Mouse (Mus musculus) thymus, postnatal 10 days (tissue): ENCODE measurements around the gene Macrod2.

Source experiments
- DNase-seq, 2 experiments: peaks; one replicate each; pipeline ENCODE4 v3.0.0; 2021; ENCODE audit warnings: low spot score in 2 of 2

Macrod2 gene

DNA sequence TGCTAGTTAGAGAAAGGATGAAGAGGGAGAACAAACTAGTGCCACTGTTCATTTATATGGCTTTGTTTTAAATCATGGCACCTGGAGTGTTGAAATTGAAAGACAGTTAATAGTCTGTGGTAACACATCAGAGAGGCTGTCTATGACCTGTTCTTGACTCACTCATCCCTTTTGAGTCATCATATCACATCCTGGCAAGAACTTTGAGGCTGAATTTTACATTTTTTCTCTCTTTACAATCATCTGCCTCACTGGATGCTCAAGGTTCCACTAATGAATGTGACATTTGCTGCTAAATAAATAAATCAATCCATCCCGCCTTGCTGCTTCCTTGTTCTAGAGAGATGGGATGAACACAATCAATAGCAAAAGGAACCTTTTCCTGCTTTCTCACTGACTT lies 1068.8 kb downstream of the Macrod2 start:
- no peak for DNase-seq

GRCm38 (mm10) chr2:141472791-141473190 lies 1077.7 kb downstream of the Macrod2 start:
- DNase-seq: no peak

DNA sequence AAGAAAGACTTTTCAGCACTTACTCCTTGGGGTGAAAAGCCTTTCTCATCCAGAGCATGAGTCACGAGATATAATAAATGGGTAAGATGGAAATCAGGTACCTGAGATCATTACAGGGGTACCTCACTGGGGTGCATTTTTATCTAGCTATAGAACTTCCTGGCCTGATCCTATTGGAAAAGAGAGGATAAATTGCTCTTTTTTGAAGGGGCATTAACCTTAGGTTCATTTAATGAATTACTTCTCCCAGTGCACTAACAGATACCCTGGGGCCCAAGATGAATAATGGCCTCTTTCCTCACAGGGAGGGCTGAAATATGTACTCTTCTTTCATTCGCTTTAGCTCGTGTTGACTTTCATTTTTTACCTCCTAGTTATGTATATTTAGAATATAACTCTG lies 1082.5 kb downstream of the Macrod2 start:
- DNase-seq: no peak

DNA sequence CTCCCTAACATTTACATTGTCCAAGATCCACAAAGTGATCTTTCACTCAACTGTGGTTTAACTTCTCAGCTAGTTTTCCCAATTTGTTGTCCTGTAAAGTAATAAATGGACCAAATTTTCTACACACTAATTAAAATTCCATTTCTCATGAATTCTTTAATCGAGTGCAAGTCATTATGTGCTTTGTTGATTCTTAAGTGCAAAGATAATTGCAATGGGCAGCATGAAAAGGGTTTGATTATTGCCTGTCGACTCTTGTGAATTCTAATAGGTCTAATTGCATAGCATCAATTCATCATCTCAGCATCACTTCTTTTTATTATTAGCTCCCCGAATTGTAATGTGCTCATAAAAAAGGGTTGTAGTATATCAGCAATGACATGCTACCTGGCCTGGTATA lies 1095.4 kb downstream of the Macrod2 start:
- DNase-seq: no peak

DNA sequence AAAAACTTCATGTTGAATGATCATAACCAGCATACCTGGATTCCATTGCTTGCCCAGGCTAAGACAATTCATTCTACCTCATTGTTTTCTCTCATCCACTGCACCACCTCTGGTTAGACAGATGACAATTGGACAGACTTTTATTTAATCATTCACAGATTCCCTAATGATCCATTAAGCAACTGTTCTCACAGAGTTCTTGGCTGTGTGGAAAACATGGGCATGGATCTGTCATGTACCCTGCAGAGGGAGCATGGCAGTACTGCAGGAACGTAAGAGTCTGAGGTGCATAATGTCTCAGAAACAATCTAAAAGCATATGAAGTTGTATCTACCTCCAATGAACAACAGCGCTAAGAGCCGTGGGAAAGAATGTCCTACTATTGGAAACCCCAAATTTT lies 1110.3 kb downstream of the Macrod2 start:
- no peak for DNase-seq

GRCm38 (mm10) chr2:141507929-141508897 lies 1113.1 kb downstream of the Macrod2 start:
- DNase-seq: no peak

- no peak for DNase-seq
Measured at GRCm38 (mm10) chr2:141514976-141515375, 1119.9 kb downstream of the Macrod2 start.

DNA sequence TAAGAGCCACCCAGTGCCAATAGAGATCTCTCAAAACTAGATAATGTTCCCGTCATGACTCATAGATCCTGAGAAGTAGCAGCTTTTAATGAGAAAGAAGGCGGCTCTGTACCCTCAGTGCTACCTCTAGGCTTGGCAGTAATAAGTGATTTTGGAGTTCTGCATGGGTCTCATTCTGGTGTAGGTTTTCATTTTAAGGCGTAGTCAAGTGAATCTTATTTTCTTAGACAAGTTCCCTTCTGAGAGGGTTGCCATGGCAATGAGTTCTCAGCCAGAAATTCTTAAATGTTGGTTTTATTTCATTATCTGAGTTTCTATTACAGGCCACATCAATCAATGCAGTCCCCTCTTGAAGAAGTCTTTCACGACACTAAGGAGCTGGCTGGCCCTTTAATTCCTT lies 1127.0 kb downstream of the Macrod2 start:
- no peak for DNase-seq

DNA sequence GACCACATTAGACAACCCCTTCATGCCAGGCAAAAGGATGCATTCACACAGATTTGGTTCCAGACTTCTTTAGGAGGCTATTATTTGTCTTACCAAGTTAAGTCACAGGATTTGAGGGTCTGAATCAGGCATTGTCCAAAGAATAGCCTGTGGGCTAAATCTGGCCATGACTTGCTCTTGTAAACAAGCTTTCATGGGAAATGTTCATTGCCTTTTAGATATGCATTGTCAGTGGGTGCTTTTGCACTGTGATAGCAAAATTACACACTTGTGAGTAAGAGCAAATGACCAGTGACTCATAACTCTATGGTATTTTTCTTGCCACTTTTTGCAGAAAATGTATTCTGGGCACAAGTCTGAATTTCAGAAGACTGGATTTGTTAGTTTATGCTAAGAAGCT lies 1150.8 kb downstream of the Macrod2 start:
- DNase-seq: no peak

- no peak for DNase-seq
Measured at GRCm38 (mm10) chr2:141551701-141552100, 1156.6 kb downstream of the Macrod2 start.

DNA sequence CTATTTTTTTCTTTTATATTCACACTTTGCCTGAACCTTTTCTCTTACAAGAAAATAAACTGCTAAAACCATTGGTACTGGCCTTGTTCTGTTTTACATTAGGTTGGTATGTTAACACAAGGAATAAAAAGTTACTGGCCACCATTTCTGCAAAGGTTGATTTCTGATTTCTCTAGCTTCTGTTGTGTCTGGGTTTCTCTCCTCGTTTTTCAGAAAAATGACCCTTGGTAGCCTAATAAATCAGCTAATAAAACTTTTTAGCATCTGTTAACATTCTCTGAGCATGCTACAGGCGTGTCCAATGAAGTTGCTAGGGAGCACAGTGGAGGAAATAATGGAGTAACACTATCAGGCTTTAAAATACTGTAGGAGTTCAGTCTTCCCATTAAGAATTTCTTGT lies 1161.6 kb downstream of the Macrod2 start:
- DNase-seq: no peak

DNA sequence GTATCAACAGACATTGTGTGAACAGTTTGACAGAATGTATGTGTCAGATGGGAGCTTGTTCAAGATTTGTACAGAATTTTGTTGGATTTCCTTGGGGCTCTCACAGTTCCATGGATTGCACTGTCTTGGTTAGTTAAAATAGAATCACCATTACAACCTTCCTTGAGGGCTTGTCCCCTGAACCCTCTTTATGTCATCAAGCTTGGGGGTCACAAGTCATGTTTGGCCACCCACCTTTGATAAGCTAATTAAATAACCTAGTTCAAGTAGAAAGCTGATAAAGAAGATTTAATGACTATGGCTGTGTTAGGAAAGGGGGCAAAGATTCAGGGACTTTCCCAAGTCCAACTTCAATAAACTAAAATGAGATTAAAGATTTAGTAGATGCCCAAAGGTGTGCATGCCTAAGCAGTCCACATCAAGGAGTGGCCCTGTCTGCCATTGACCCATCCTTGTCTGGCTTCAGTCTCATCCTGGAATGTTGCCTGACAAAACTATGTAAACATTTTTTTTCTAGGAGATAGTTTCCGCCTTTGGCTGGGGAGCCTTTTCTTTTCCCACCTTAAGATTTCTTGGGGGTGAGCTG lies 1163.2 kb downstream of the Macrod2 start:
- DNase-seq: no peak

DNA sequence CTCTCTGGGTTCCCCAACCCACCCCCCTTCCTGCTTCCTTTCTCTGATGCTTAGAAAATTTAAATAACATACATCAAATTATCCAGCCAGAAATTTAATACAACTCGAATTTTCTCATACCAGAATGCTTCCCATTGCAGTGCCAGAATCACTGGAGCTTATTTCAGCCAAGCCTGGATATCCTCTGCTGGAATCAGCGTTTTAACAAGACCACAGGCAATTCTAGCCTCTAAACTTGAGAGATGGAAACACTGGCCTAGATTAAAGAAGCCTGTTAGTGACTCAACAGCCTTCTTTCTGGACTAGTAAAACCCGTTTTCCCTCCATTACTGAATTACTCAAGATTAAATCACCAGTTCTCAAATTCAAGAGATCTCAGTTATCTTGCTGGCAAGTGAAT lies 1170.9 kb downstream of the Macrod2 start:
- DNase-seq: no peak

GRCm38 (mm10) chr2:141571360-141571759 lies 1176.3 kb downstream of the Macrod2 start:
- no peak for DNase-seq

- DNase-seq: no peak
Measured at GRCm38 (mm10) chr2:141578206-141578605, 1183.1 kb downstream of the Macrod2 start.

GRCm38 (mm10) chr2:141582431-141582830 lies 1187.3 kb downstream of the Macrod2 start:
- DNase-seq: no peak

DNA sequence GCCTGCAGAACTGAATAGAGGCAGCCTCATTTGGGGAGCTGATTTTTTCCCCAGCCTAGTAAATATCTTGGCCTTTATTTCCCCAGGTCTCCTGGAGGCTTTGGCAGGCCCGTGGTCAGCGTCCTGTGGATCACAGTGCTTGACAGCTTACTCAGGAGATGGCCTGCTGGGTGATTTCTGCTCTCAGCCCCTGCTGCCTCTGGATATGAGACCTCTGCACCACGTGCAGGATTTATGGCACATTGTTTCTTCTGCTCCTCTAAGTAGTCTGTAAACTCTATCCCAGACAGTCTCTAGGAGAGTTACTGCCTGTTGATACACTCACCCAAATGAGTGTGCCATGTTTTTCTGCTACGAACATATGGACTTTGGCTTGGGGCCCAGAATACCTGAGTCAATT lies 1187.8 kb downstream of the Macrod2 start:
- DNase-seq: no peak

GRCm38 (mm10) chr2:141587290-141587689 lies 1192.2 kb downstream of the Macrod2 start:
- DNase-seq: no peak

DNA sequence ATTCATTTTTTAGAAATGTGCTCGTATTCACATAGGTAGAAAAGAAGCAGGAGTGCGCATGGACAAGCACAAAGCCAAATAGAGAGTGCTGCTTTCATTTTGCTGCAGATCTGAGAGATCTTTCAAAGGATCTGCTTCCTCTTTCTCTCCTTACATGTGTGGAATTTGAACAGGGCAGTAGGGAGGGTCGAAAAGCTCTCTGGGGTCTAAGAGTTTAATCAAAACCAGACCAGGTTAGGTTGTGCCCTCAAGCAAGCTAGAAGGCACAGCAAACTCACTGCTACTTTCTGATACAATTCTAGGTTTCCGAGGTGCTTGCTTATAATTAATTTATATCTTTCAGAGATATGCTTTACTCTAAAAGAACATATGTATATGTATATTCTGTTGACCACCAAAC lies 1196.2 kb downstream of the Macrod2 start:
- DNase-seq: no peak

- DNase-seq: no peak
Measured at GRCm38 (mm10) chr2:141594811-141595210, 1199.7 kb downstream of the Macrod2 start.

GRCm38 (mm10) chr2:141617721-141618120 lies 1222.6 kb downstream of the Macrod2 start:
- DNase-seq: no peak

GRCm38 (mm10) chr2:141618257-141618656 lies 1223.1 kb downstream of the Macrod2 start:
- DNase-seq: no peak

DNA sequence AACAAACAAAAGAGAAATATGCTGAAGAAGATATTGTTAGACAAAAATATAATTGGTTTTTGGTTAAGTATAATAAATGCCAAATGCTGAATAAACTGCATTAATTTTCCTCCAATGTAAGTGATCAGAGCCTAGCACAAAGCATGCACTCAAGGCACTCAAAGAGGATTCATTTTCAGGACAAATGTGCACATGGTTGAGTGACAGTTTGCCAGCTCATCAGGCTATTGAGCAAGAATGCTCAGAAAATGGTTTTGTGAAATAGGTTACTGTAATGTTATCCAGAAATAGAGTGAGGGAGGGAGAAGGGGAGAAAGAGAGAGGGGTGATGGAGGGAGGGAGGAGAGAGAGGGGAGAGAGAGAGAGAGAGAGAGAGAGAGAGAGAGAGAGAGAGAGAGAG lies 1268.9 kb downstream of the Macrod2 start:
- DNase-seq: no peak
